Mouse (Mus musculus) lung, postnatal 0 days (tissue): Measurements from ENCODE around the gene Pbrm1.

Experiments used
- CTCF ChIP-seq: IDR thresholded peaks from 2 replicates; pipeline ENCODE4 v1.5.1; 2016; ENCODE audit warnings: antibody characterized with exemption, mild to moderate bottlenecking
- EP300 ChIP-seq: IDR thresholded peaks from 2 replicates; pipeline ENCODE4 v1.6.1; 2016; ENCODE audit warnings: antibody characterized with exemption, mild to moderate bottlenecking, control low read depth

DNA sequence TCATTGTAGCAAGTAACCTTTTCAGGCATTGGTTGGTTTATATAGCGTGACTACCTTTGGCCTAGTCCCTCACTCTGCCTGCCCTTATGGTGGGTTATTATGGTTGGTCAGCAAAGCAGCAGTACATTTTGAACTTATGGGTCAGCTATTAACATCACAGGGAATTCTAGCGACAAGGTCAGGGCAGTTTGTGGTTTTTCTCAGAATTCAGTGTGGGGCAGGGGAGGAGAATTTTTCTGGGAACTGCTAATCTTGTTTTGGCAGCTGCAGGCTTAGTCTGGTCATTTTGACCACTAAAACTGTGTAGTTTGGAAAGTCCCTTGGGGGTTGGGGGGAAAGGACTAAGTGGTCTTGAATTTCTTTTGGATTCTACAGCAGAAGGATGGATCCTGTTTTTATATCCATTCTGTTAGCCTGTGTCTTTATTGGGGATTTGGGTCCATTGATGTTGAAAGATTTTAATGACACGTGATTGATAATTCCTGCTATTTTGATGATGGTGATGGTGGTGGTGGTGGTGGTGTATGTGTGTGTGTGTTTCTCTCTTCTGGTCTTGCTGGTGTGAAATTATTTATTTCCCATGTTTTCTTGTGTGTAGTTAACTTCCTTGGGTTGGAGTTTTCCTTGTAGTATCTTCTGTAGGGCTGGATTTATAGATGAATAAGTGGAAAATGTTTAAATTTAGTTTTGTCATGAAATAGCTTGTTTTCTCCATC is 60.5 kb downstream of the Pbrm1 start:
- TF ChIP-seq CTCF (no peak), EP300 (no peak)
